Comparison of ENCODE assay signal across 8 mouse cellular contexts in genomic region chr11:7705312-7705764, GRCm38 (mm10).
A peak's percentile ranks its signal among the peaks of the same experiment; 100 is the strongest.
DNase-seq lines count a peak whose midpoint lies in the region; ATAC-seq lines count a peak whose summit lies in the region.

No protein-coding gene starts in this region.

- no peak overlapping the region for H3K9ac ChIP-seq in forebrain, embryonic 15.5 days (replicated peaks)
- H3K9ac ChIP-seq in forebrain, embryonic 11.5 days (ENCODE audit: low read length): no peak overlapping the region

- H3K36me3 ChIP-seq in forebrain, embryonic 15.5 days: no peaks in the 10 kb centered on the region
- no peaks in the 10 kb centered on the region for H3K36me3 ChIP-seq in forebrain, embryonic 11.5 days (ENCODE audit: control insufficient read depth, insufficient read depth, low read length)

- 65% methylated on average over 3 of the region's 3 CpGs for WGBS in forebrain, embryonic 15.5 days
- 88% methylated on average over 3 of the region's 3 CpGs for WGBS in forebrain, embryonic 11.5 days

- H3K9me3 ChIP-seq in forebrain, embryonic 15.5 days: no peaks in the 10 kb centered on the region
- H3K9me3 ChIP-seq in forebrain, embryonic 11.5 days (ENCODE audit: control insufficient read depth, low read length): no peaks in the 10 kb centered on the region

- no peak for DNase-seq in forebrain, embryonic 11.5 days (ENCODE audit: low spot score)
- peak; percentile 2 to 57 for DNase-seq in urinary bladder, postnatal 36 days (ENCODE audit: low spot score in 2 of 2)
- DNase-seq in urinary bladder, postnatal 25 days (ENCODE audit: low spot score): no peak
- DNase-seq in layer of hippocampus, postnatal 14 days (ENCODE audit: low spot score in 2 of 2): peak; percentile 1 to 15
- DNase-seq in right cerebral cortex, postnatal 10 days (ENCODE audit: low spot score in 2 of 2): peak; percentile 72 to 74
- no peak for DNase-seq in embryo, embryonic 10 days (ENCODE audit: low spot score)
- DNase-seq in urinary bladder, postnatal 10 days (ENCODE audit: low spot score): no peak

- peak; percentile 88 for ATAC-seq in forebrain, embryonic 15.5 days (replicated peaks)
- no peak for ATAC-seq in forebrain, embryonic 11.5 days (replicated peaks; ENCODE audit: low FRiP score)

- 0 out of 2 replicates have a peak, but pooled peaks cover 3% of the 10 kb centered on the region for H3K4me1 ChIP-seq in forebrain, embryonic 15.5 days
- no peaks in the 10 kb centered on the region for H3K4me1 ChIP-seq in forebrain, embryonic 11.5 days (replicated peaks; ENCODE audit: control insufficient read depth, insufficient read depth, low read length)

- no peaks in the 10 kb centered on the region for H3K27me3 ChIP-seq in forebrain, embryonic 15.5 days
- H3K27me3 ChIP-seq in forebrain, embryonic 11.5 days (ENCODE audit: control insufficient read depth, insufficient read depth, low read length): no peaks in the 10 kb centered on the region

- no peak overlapping the region for H3K4me2 ChIP-seq in forebrain, embryonic 15.5 days (replicated peaks)
- H3K4me2 ChIP-seq in forebrain, embryonic 11.5 days (ENCODE audit: low read depth, low read length, severe bottlenecking): no peak overlapping the region

- H3K27ac ChIP-seq in forebrain, embryonic 15.5 days (replicated peaks): peak overlapping the region; percentile 24; the same call in 1 of the 2 replicates
- H3K27ac ChIP-seq in forebrain, embryonic 11.5 days (ENCODE audit: low read depth, low read length): no peak overlapping the region

- H3K4me3 ChIP-seq in forebrain, embryonic 15.5 days: no peak overlapping the region
- H3K4me3 ChIP-seq in forebrain, embryonic 11.5 days (ENCODE audit: low read depth, low read length): no peak overlapping the region

Comparison
In these comparisons a context has a peak if more than half of its experiments do, and no peak if none do; other contexts are left out.
1. DNase-seq: peak in urinary bladder, postnatal 36 days (2 of 2), layer of hippocampus, postnatal 14 days (2 of 2) and right cerebral cortex, postnatal 10 days (2 of 2); none in forebrain, embryonic 11.5 days (single experiment), urinary bladder, postnatal 25 days (single experiment), embryo, embryonic 10 days (single experiment) and urinary bladder, postnatal 10 days (single experiment).